Mouse (Mus musculus) kidney, postnatal 0 days (tissue): ENCODE data around the gene Mob3b. TPM values are rescaled to one million over a fixed set of nuclear protein-coding genes. Genes with fewer than 3 reads are reported as not detected.
A peak's percentile ranks its signal among the peaks of the same experiment; 100 is the strongest.
"Not testable (repeated sequence)": the region's sequence is repeated elsewhere in the genome, so short reads cannot be mapped to it uniquely, and the experiment has no call there.

Source experiments
- ATAC-seq: fragments of 200-750 bp; cut with Nextera tagmentation; replicated peaks from 2 replicates; pipeline ENCODE4 v1.8.0; 2017; ENCODE audit warnings: low read depth, moderate number of reproducible peaks, moderate TSS enrichment, moderate library complexity; ENCODE audit not compliant: low FRiP score
- DNase-seq: peaks from one replicate; pipeline ENCODE4 v3.0.0-alpha.2; 2016; ENCODE audit warnings: low spot score
- H3K27ac ChIP-seq: fragments of 300-500 bp; sonication (generic); 2 replicates; pipeline ENCODE4 v1.5.1; 2014; ENCODE audit warnings: mild to moderate bottlenecking
- H3K27me3 ChIP-seq: fragments of 300-500 bp; sonication (generic); 2 replicates; pipeline ENCODE4 v1.6.1; 2014; ENCODE audit warnings: low read length, mixed read lengths; ENCODE audit not compliant: insufficient read depth
- H3K36me3 ChIP-seq: fragments of 300-500 bp; sonication (generic); 2 replicates; pipeline ENCODE4 v1.6.1; 2014; ENCODE audit warnings: low read length, mixed read lengths; ENCODE audit not compliant: insufficient read depth
- H3K4me1 ChIP-seq: fragments of 300-500 bp; sonication (generic); replicated peaks from 2 replicates; pipeline ENCODE4 v1.6.1; 2014; ENCODE audit warnings: antibody characterized with exemption, low read length, mixed read lengths; ENCODE audit not compliant: insufficient read depth
- H3K4me2 ChIP-seq: fragments of 300-500 bp; sonication (generic); 2 replicates; pipeline ENCODE4 v1.6.1; 2014; ENCODE audit warnings: mild to moderate bottlenecking, low read length, moderate library complexity, mixed read lengths
- H3K4me3 ChIP-seq: fragments of 300-500 bp; sonication (generic); replicated peaks from 2 replicates; pipeline ENCODE4 v1.5.1; 2014; ENCODE audit warnings: low read depth, low read length
- H3K9ac ChIP-seq: fragments of 300-500 bp; sonication (generic); 2 replicates; pipeline ENCODE4 v1.6.1; 2014; ENCODE audit warnings: low read depth, low read length
- H3K9me3 ChIP-seq: fragments of 300-500 bp; sonication (generic); replicated peaks from 2 replicates; pipeline ENCODE4 v1.6.1; 2016; ENCODE audit warnings: low read length, inconsistent platforms, mixed read lengths
- CTCF ChIP-seq: IDR thresholded peaks from 2 replicates; pipeline ENCODE4 v1.5.1; 2016; ENCODE audit warnings: antibody characterized with exemption, low read depth, mild to moderate bottlenecking, moderate library complexity
- WGBS: fragments of 180-500 bp; shearing (Covaris S2); extraction: QIAGEN DNeasy Blood & Tissue Kit; methylation state at CpG from one replicate; pipeline ENCODE4 v1.1.7; 2014; 5-methylcytosine and 5-hydroxymethylcytosine counted together
- polyA plus RNA-seq: library from polyadenylated mRNA; unstranded; fragments of >200 nt; fragmentation: Nextera tagmentation; extraction: Ambion mirVana; gene quantifications from 2 replicates; pipeline ENCODE4 v1.2.1, GENCODE M21; 2015

Mob3b gene
- polyA plus RNA-seq, 1 experiment from 2014 or later, result 13.1 TPM

DNA sequence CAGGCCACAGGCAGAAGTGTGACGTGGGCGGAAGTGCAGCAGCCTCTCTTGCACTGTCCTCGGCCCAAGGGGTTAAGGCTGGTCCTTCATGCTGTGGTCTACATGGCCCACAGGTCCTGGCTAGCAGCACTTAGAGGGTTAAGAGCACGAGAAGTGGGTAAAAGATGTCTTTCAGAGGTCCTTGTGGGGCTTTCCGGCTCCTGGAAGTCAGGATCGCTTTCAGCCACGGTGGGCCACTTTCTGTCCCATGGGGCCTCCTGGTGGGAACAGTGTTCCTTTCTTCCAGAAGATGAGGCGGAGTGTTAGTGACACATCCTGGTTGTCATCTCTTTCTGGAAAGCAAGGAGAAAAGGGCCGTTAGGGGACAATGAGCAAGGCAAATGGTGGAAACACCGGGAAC, 203.6 kb downstream of the Mob3b start:
- Histone ChIP-seq H3K27ac (no peak overlapping the region), H3K27me3 (no peaks in the 10 kb centered on the region), H3K9ac (no peak overlapping the region), H3K4me3 (no peak overlapping the region), H3K4me2 (no peak overlapping the region), H3K4me1 (no peaks in the 10 kb centered on the region), H3K36me3 (no peaks in the 10 kb centered on the region), H3K9me3 (no peaks in the 10 kb centered on the region)
- 76% methylated on average over 10 of the region's 10 CpGs for WGBS
- no peak for DNase-seq
- ATAC-seq, result no peak
- no peak for TF ChIP-seq CTCF

GRCm38 (mm10) chr4:34947181-34947580, 210.1 kb downstream of the Mob3b start:
- Histone ChIP-seq H3K9me3 (no peaks in the 10 kb centered on the region), H3K27ac (no peak overlapping the region), H3K4me1 (no peaks in the 10 kb centered on the region), H3K9ac (no peak overlapping the region), H3K4me3 (no peak overlapping the region), H3K36me3 (no peaks in the 10 kb centered on the region), H3K4me2 (no peak overlapping the region), H3K27me3 (no peaks in the 10 kb centered on the region)
- no peak for ATAC-seq
- no peak for DNase-seq
- no peak for TF ChIP-seq CTCF

DNA sequence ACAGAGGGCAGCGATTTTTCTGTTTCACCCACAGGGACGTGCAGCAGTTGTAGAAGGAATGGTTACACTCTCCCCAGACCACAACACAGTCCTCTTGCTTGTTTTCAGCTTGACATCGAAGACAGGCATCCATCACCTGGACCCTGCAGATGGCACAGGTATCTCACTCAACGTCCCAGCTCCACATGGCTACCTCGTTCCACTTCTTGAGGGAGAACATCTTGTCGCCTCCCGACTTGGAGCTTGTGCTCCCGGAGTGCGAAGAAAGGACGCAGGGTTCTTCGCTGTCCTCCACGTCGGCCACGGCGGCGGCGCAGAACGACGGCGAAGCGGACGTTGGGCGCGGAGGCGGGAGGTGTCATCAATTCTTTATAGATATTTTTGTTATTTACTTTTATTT, 216.2 kb downstream of the Mob3b start:
- no peak for DNase-seq
- Histone ChIP-seq H3K9ac (no peak overlapping the region), H3K36me3 (no peaks in the 10 kb centered on the region), H3K4me1 (no peaks in the 10 kb centered on the region), H3K27ac (no peak overlapping the region), H3K9me3 (no peaks in the 10 kb centered on the region), H3K27me3 (no peaks in the 10 kb centered on the region), H3K4me2 (no peak overlapping the region), H3K4me3 (no peak overlapping the region)
- 94% methylated on average over 25 of the region's 25 CpGs for WGBS
- ATAC-seq, result no peak
- TF ChIP-seq CTCF, result no peak

DNA sequence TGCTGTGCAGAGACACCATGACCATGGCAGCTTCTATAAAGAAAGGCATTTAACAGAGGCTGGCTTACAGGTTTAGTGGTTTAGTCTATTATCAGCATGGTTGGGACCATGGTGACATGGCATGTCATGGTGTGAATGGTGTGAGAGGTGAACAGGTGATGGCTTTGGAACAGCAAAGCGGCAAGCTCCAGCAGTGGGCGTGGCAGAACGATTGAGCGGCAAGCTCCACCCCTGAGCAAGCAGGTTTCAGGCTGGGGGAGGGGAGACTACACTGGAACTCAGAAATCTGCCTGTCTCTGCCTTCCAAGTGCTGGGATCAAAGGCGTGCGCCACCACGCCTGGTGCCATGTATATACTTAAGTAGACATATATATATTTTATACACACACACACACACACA, 228.9 kb downstream of the Mob3b start:
- H3K27ac ChIP-seq, DNase-seq, H3K4me3 ChIP-seq, H3K4me1 ChIP-seq, H3K27me3 ChIP-seq, H3K4me2 ChIP-seq, H3K9ac ChIP-seq, ATAC-seq, H3K9me3 ChIP-seq, H3K36me3 ChIP-seq: not testable (repeated sequence)
- WGBS, result 75% methylated on average over 7 of the region's 7 CpGs

DNA sequence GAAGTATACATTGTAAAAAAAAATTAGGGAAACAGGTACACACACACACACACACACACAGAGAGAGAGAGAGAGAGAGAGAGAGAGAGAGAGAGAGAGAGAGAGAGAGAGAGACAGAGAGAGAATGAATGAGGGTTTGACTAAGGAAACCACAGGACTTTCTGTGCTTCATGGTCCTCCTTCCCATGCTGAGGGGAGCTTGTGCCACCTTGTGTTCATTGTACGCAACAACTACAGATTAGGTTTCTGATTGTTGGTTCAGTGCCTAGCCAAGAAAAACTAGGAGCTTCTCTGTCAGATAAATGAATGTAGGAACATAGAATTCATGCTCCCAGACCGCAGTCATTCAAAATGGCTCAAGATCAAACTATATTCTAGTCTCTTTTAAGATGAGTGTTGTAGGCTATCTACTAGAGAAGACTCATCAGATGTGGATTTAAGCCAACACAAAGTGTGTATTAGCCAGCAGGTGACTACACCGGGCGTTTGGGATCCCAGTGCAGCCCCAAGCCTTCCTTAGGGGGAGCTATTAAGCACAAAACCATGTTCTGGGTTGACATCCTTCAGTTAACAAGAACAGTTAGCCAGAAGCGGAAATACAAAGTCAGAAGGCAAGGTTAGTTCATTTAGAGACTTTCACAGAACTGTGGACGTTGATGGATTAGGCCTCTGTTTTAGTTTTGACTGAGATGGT, 235.0 kb downstream of the Mob3b start:
- DNase-seq (peak; percentile 83), ATAC-seq (0 out of 2 replicates have a peak, but pooled peaks have one; percentile 46)
- H3K36me3 ChIP-seq, result no peaks in the 10 kb centered on the region
- H3K4me3 ChIP-seq, result no peak overlapping the region
- H3K9me3 ChIP-seq, result no peaks in the 10 kb centered on the region
- no peak overlapping the region for H3K27ac ChIP-seq
- 68% methylated on average over 6 of the region's 6 CpGs for WGBS
- no peaks in the 10 kb centered on the region for H3K4me1 ChIP-seq
- H3K4me2 ChIP-seq, result no peak overlapping the region
- peak; percentile 95 for TF ChIP-seq CTCF
- no peaks in the 10 kb centered on the region for H3K27me3 ChIP-seq
- no peak overlapping the region for H3K9ac ChIP-seq

- 38% methylated on average over 7 of the region's 7 CpGs for WGBS
- TF ChIP-seq CTCF, result no peak
- no peaks in the 10 kb centered on the region for H3K9me3 ChIP-seq
- no peaks in the 10 kb centered on the region for H3K4me1 ChIP-seq
- H3K4me3 ChIP-seq, result no peak overlapping the region
- no peaks in the 10 kb centered on the region for H3K27me3 ChIP-seq
- H3K4me2 ChIP-seq, result no peak overlapping the region
- H3K27ac ChIP-seq, result no peak overlapping the region
- no peak overlapping the region for H3K9ac ChIP-seq
- DNase-seq, result no peak
- ATAC-seq, result no peak
- H3K36me3 ChIP-seq, result no peaks in the 10 kb centered on the region
Observed at GRCm38 (mm10) chr4:34917400-34917799, 239.9 kb downstream of the Mob3b start.

GRCm38 (mm10) chr4:34912171-34912570, 245.1 kb downstream of the Mob3b start:
- DNase-seq (no peak), ATAC-seq (no peak)
- Histone ChIP-seq H3K9me3 (no peaks in the 10 kb centered on the region), H3K4me1 (no peaks in the 10 kb centered on the region), H3K4me2 (no peak overlapping the region), H3K27me3 (no peaks in the 10 kb centered on the region), H3K27ac (no peak overlapping the region), H3K9ac (no peak overlapping the region), H3K4me3 (no peak overlapping the region), H3K36me3 (no peaks in the 10 kb centered on the region)
- 81% methylated on average over 3 of the region's 3 CpGs for WGBS
- no peak for TF ChIP-seq CTCF
